Mouse (Mus musculus) kidney, embryonic 16.5 days (tissue): ENCODE results near the gene Mrtfb. TPM values are rescaled to one million over a fixed set of nuclear protein-coding genes. Genes with fewer than 3 reads are reported as not detected.

Source experiments
- ATAC-seq: fragments of 200-750 bp; cut with Nextera tagmentation; 2 replicates; pipeline ENCODE4 v1.8.0; 2017; ENCODE audit warnings: moderate TSS enrichment; ENCODE audit not compliant: low FRiP score, low TSS enrichment
- H3K27ac ChIP-seq: fragments of 300-500 bp; sonication (generic); 2 replicates; pipeline ENCODE4 v1.5.1; 2014; ENCODE audit warnings: low read length
- H3K27me3 ChIP-seq: fragments of 300-500 bp; sonication (generic); 2 replicates; pipeline ENCODE4 v1.6.1; 2014; ENCODE audit warnings: low read length, control low read depth, mixed read lengths; ENCODE audit not compliant: insufficient read depth
- H3K36me3 ChIP-seq: fragments of 300-500 bp; sonication (generic); 2 replicates; pipeline ENCODE4 v1.6.1; 2014; ENCODE audit warnings: low read length, control low read depth, mixed read lengths; ENCODE audit not compliant: insufficient read depth
- H3K4me1 ChIP-seq: fragments of 300-500 bp; sonication (generic); 2 replicates; pipeline ENCODE4 v1.6.1; 2014; ENCODE audit warnings: low read length, control low read depth, mixed read lengths; ENCODE audit not compliant: insufficient read depth
- H3K4me2 ChIP-seq: fragments of 300-500 bp; sonication (generic); replicated peaks from 2 replicates; pipeline ENCODE4 v1.6.1; 2014; ENCODE audit warnings: low read depth, low read length
- H3K4me3 ChIP-seq: fragments of 300-500 bp; sonication (generic); 2 replicates; pipeline ENCODE4 v1.5.1; 2014; ENCODE audit warnings: mild to moderate bottlenecking, low read length
- H3K9ac ChIP-seq: fragments of 300-500 bp; sonication (generic); replicated peaks from 2 replicates; pipeline ENCODE4 v1.6.1; 2014; ENCODE audit warnings: low read length
- H3K9me3 ChIP-seq: fragments of 300-500 bp; sonication (generic); 2 replicates; pipeline ENCODE4 v1.6.1; 2016; ENCODE audit warnings: low read length, control low read depth
- whole genome bisulfite sequencing: fragments of 180-500 bp; shearing (Covaris S2); extraction: QIAGEN DNeasy Blood & Tissue Kit; methylation state at CpG from one replicate; pipeline ENCODE4 v1.1.7; 2014; 5-methylcytosine and 5-hydroxymethylcytosine counted together
- polyA plus RNA-seq: library from polyadenylated mRNA; unstranded; fragments of >200 nt; fragmentation: Nextera tagmentation; extraction: Ambion mirVana; gene quantifications from 2 replicates; pipeline ENCODE4 v1.2.1, GENCODE M21; 2015

Mrtfb gene
- polyA plus RNA-seq, 1 experiment from 2014 or later = 18.8 TPM

- Histone ChIP-seq H3K4me2 (peak overlapping the region; percentile 80), H3K27ac (peak overlapping the region; percentile 76), H3K4me1 (0 out of 2 replicates have a peak, but pooled peaks cover 3% of the 10 kb centered on the region), H3K27me3 (no peaks in the 10 kb centered on the region), H3K36me3 (no peaks in the 10 kb centered on the region), H3K9ac (peak overlapping the region; percentile 72), H3K4me3 (peak overlapping the region; percentile 63), H3K9me3 (no peaks in the 10 kb centered on the region)
- ATAC-seq = peak; percentile 69
- under 1% methylated on average over 24 of the region's 24 CpGs for WGBS
These were observed 181.6 kb downstream of the Mrtfb start for GRCm38 (mm10) chr16:13437770-13438372.

DNA sequence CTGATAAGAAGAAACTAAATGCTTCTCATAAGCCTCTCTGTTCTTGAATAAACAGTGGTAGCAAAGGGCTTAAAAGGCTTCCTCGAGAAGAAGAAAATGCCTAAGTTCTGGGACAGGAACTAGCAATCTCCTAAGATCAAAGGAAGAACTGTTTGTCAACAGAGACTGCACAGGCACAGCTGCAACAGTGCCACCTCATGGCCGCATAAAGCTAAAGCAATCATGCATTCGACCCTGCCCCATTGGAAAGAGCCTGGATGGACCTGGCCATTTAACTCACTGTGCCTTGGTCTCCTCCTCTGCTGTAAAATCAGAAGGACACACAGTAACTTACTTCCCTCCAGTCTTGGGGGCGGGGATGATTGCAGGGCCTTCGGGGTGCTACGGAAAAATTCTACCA is 184.2 kb downstream of the Mrtfb start:
- ATAC-seq = no peak
- H3K4me1 ChIP-seq = 0 out of 2 replicates have a peak, but pooled peaks cover 3% of the 10 kb centered on the region

GRCm38 (mm10) chr16:13443764-13444163 is 187.5 kb downstream of the Mrtfb start:
- no peak overlapping the region for H3K9ac ChIP-seq
- 56% methylated on average over 1 of the region's 1 CpGs for WGBS
- no peak for ATAC-seq
- H3K4me2 ChIP-seq = no peak overlapping the region
- no peaks in the 10 kb centered on the region for H3K9me3 ChIP-seq
- peaks cover 12% of the 10 kb centered on the region for H3K4me1 ChIP-seq
- peaks cover 3% of the 10 kb centered on the region for H3K27me3 ChIP-seq
- H3K4me3 ChIP-seq = no peak overlapping the region
- H3K27ac ChIP-seq = no peak overlapping the region
- H3K36me3 ChIP-seq = no peaks in the 10 kb centered on the region

More for the DNA sequence above, 184.2 kb downstream of the Mrtfb start:
- no peak overlapping the region for H3K4me2 ChIP-seq
- H3K27me3 ChIP-seq = no peaks in the 10 kb centered on the region
- no peaks in the 10 kb centered on the region for H3K9me3 ChIP-seq
- no peak overlapping the region for H3K27ac ChIP-seq
- 41% methylated on average over 6 of the region's 6 CpGs for WGBS
- H3K36me3 ChIP-seq = no peaks in the 10 kb centered on the region
- no peak overlapping the region for H3K4me3 ChIP-seq
- H3K9ac ChIP-seq = no peak overlapping the region

GRCm38 (mm10) chr16:13445461-13445860 is 189.2 kb downstream of the Mrtfb start:
- no peak for ATAC-seq
- no peak overlapping the region for H3K9ac ChIP-seq
- H3K9me3 ChIP-seq = no peaks in the 10 kb centered on the region
- H3K4me2 ChIP-seq = no peak overlapping the region
- H3K27ac ChIP-seq = no peak overlapping the region
- H3K27me3 ChIP-seq = peaks cover 10% of the 10 kb centered on the region
- 63% methylated on average over 5 of the region's 5 CpGs for WGBS
- peaks cover 12% of the 10 kb centered on the region for H3K4me1 ChIP-seq
- H3K4me3 ChIP-seq = no peak overlapping the region
- no peaks in the 10 kb centered on the region for H3K36me3 ChIP-seq

GRCm38 (mm10) chr16:13446488-13446887 is 190.2 kb downstream of the Mrtfb start:
- Histone ChIP-seq H3K36me3 (no peaks in the 10 kb centered on the region), H3K4me1 (peaks cover 12% of the 10 kb centered on the region), H3K9ac (no peak overlapping the region), H3K4me2 (peak overlapping the region; percentile 97), H3K9me3 (no peaks in the 10 kb centered on the region), H3K27ac (no peak overlapping the region), H3K4me3 (peak overlapping the region; percentile 84), H3K27me3 (peaks cover 10% of the 10 kb centered on the region)
- no peak for ATAC-seq
- 26% methylated on average over 15 of the region's 15 CpGs for WGBS

GRCm38 (mm10) chr16:13446971-13447283 is 190.6 kb downstream of the Mrtfb start:
- Histone ChIP-seq H3K4me1 (peaks cover 12% of the 10 kb centered on the region), H3K4me2 (peak overlapping the region; percentile 97), H3K9me3 (no peaks in the 10 kb centered on the region), H3K9ac (peak overlapping the region; percentile 80; the same call in 1 of the 2 replicates), H3K36me3 (no peaks in the 10 kb centered on the region), H3K4me3 (peak overlapping the region; percentile 84), H3K27me3 (peaks cover 10% of the 10 kb centered on the region), H3K27ac (no peak overlapping the region)
- WGBS = 1% methylated on average over 10 of the region's 11 CpGs
- ATAC-seq = peak; percentile 16; the same call in 1 of the 2 replicates

DNA sequence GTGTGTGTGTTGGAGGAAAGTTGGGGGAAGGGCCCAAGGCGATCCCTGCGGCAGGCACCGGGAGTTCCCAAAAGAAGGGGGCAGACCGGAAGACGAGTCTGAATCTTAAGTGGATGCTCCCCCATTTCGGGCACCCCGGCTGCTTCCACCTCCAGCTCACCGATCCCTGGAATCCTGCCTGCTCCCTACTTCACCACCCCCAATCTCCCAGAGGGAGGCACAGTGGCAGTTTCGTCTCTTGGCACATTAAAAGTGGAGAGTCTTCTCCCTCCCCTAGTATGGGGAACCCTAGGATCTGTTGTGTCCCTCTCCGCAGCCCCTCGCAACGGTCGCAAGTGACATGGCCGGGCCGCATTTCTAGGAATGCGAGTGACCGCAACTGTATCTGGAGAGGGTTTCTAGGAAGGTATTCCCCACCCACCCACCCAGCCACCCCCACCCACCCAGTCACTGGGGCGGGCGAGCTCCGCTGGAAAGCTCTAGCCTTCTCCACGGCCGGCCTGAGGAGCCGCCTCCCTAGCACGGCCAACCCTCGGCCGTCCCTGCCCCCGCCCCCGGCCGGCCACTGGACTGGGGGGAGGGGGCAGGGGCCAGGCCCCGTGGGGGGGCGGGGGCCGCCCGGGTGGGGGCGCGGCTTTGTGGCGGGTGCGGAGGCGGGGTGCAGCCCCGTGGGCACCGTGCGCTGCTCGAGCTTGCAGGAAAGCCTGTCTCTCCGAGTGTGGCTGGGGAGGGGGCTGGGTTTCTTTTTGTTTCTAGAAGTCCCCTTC is 191.2 kb downstream of the Mrtfb start:
- 0% methylated on average over 25 of the region's 43 CpGs for WGBS
- peak overlapping the region; percentile 84 for H3K4me3 ChIP-seq
- peak overlapping the region; percentile 80 for H3K9ac ChIP-seq
- peak overlapping the region; percentile 97 for H3K4me2 ChIP-seq
- peaks cover 10% of the 10 kb centered on the region for H3K27me3 ChIP-seq
- H3K36me3 ChIP-seq = no peaks in the 10 kb centered on the region
- no peaks in the 10 kb centered on the region for H3K9me3 ChIP-seq
- H3K4me1 ChIP-seq = peaks cover 12% of the 10 kb centered on the region
- peak; percentile 89 for ATAC-seq
- H3K27ac ChIP-seq = no peak overlapping the region

- no peak overlapping the region for H3K27ac ChIP-seq
- peak overlapping the region; percentile 84 for H3K4me3 ChIP-seq
- peak; percentile 55 for ATAC-seq
- H3K36me3 ChIP-seq = no peaks in the 10 kb centered on the region
- H3K4me1 ChIP-seq = peaks cover 12% of the 10 kb centered on the region
- H3K9ac ChIP-seq = peak overlapping the region; percentile 80
- WGBS = under 1% methylated on average over 48 of the region's 52 CpGs
- peak overlapping the region; percentile 97 for H3K4me2 ChIP-seq
- H3K27me3 ChIP-seq = peaks cover 10% of the 10 kb centered on the region
- H3K9me3 ChIP-seq = no peaks in the 10 kb centered on the region
These were observed 191.9 kb downstream of the Mrtfb start for GRCm38 (mm10) chr16:13448051-13448705.

GRCm38 (mm10) chr16:13448706-13449090 is 192.4 kb downstream of the Mrtfb start:
- Histone ChIP-seq H3K27me3 (peaks cover 10% of the 10 kb centered on the region), H3K36me3 (no peaks in the 10 kb centered on the region), H3K9me3 (no peaks in the 10 kb centered on the region), H3K4me3 (peak overlapping the region; percentile 84), H3K27ac (no peak overlapping the region), H3K9ac (peak overlapping the region; percentile 80), H3K4me1 (peaks cover 12% of the 10 kb centered on the region), H3K4me2 (peak overlapping the region; percentile 97)
- ATAC-seq = no peak
- 11% methylated on average over 8 of the region's 8 CpGs for WGBS
